Mouse (Mus musculus) midbrain, embryonic 16.5 days (tissue): ENCODE measurements at regions not wholly inside any gene's neighbourhood (a gene's known extent, or its start where the extent isn't known, plus 50 kb on each side); places are given as distances from the start of the nearest gene placed in this dataset.

Experiments used
- ATAC-seq: fragments of 200-750 bp; cut with Nextera tagmentation; 2 replicates; pipeline ENCODE4 v1.8.0; 2017; ENCODE audit warnings: moderate TSS enrichment
- H3K27ac ChIP-seq: fragments of 300-500 bp; sonication (generic); 2 replicates; pipeline ENCODE4 v1.5.1; 2014; ENCODE audit warnings: mild to moderate bottlenecking, low read length, mixed read lengths
- H3K27me3 ChIP-seq: fragments of 300-500 bp; sonication (generic); 2 replicates; pipeline ENCODE4 v1.6.1; 2014; ENCODE audit warnings: low read depth, low read length, mixed read lengths; ENCODE audit not compliant: control insufficient read depth, insufficient read depth
- H3K36me3 ChIP-seq: fragments of 300-500 bp; sonication (generic); 2 replicates; pipeline ENCODE4 v1.6.1; 2014; ENCODE audit warnings: mild to moderate bottlenecking, low read length, moderate library complexity, mixed read lengths; ENCODE audit not compliant: control insufficient read depth, insufficient read depth
- H3K4me1 ChIP-seq: fragments of 300-500 bp; sonication (generic); 2 replicates; pipeline ENCODE4 v1.6.1; 2014; ENCODE audit warnings: mild to moderate bottlenecking, low read length, mixed read lengths; ENCODE audit not compliant: control insufficient read depth, insufficient read depth
- H3K4me2 ChIP-seq: fragments of 300-500 bp; sonication (generic); 2 replicates; pipeline ENCODE4 v1.6.1; 2014; ENCODE audit warnings: mild to moderate bottlenecking, low read length, mixed read lengths
- H3K4me3 ChIP-seq: fragments of 300-500 bp; sonication (generic); 2 replicates; pipeline ENCODE4 v1.5.1; 2014; ENCODE audit warnings: low read depth, mild to moderate bottlenecking, low read length, moderate library complexity, mixed read lengths
- H3K9ac ChIP-seq: fragments of 300-500 bp; sonication (generic); 2 replicates; pipeline ENCODE4 v1.6.1; 2014; ENCODE audit warnings: low read depth, low read length, mixed read lengths
- H3K9me3 ChIP-seq: fragments of 300-500 bp; sonication (generic); replicated peaks from 2 replicates; pipeline ENCODE4 v1.6.1; 2014; ENCODE audit warnings: mild to moderate bottlenecking, low read length, mixed read lengths; ENCODE audit not compliant: control insufficient read depth, poor library complexity, severe bottlenecking
- WGBS: fragments of 180-500 bp; shearing (Covaris S2); extraction: QIAGEN DNeasy Blood & Tissue Kit; methylation state at CpG from one replicate; pipeline ENCODE4 v1.1.7; 2014; 5-methylcytosine and 5-hydroxymethylcytosine counted together

DNA sequence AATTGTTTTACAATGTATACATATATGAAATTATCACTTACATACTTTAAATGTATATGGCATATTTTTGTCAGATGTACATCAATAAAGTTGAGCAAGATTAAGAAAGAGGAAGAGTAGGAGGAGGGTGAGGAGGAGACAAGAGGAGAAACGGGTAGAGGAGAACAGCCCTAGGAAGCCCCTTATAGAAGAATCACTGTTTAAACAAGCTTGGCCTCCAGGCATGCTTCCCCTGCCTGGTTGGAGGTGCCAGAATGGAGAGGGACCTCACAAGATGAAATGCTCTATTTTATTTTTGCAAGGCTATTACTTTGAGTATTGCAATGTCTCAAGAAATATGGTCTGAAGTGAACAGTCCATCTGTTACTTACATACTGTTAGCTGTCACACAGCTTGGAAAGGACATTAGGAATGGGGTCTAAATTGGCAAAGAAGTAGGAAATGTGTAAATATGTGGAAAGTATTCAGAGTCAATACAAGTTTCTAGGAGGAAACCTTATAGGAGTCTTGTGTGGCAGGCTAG lies 352.1 kb upstream of the Thbs1 start:
- WGBS = 83% methylated on average over 1 of the region's 1 CpGs
- H3K27me3 ChIP-seq = no peaks in the 10 kb centered on the region

DNA sequence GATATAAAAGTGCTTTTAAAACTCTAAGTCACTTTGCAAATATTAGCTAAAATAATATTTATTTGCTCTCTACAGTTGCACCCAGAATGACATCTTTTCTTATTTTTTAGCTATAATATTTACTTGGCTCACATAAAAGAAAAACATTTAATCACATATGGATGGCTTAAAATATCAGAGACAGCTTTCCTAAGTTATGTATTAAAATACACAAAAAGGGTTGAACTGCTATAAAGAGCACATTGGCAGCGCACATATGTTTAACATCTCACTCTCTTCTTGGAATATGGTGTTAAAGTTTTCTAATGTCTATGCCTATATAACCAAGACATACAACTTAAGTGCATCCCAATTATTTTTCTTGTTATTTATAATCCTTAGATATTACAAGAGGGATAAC lies 348.0 kb upstream of the Thbs1 start:
- no peak overlapping the region for H3K9ac ChIP-seq
- WGBS = 93% methylated on average over 1 of the region's 1 CpGs
- H3K4me3 ChIP-seq = no peak overlapping the region
- H3K27ac ChIP-seq = no peak overlapping the region
- H3K9me3 ChIP-seq = no peaks in the 10 kb centered on the region
- H3K27me3 ChIP-seq = no peaks in the 10 kb centered on the region
- ATAC-seq = no peak
- H3K36me3 ChIP-seq = no peaks in the 10 kb centered on the region
- H3K4me1 ChIP-seq = no peaks in the 10 kb centered on the region
- no peak overlapping the region for H3K4me2 ChIP-seq

More for the DNA sequence above, 352.1 kb upstream of the Thbs1 start:
- no peak for ATAC-seq
- Histone ChIP-seq H3K4me3 (no peak overlapping the region), H3K36me3 (no peaks in the 10 kb centered on the region), H3K9me3 (no peaks in the 10 kb centered on the region), H3K9ac (no peak overlapping the region), H3K4me1 (no peaks in the 10 kb centered on the region), H3K27ac (no peak overlapping the region), H3K4me2 (no peak overlapping the region)

DNA sequence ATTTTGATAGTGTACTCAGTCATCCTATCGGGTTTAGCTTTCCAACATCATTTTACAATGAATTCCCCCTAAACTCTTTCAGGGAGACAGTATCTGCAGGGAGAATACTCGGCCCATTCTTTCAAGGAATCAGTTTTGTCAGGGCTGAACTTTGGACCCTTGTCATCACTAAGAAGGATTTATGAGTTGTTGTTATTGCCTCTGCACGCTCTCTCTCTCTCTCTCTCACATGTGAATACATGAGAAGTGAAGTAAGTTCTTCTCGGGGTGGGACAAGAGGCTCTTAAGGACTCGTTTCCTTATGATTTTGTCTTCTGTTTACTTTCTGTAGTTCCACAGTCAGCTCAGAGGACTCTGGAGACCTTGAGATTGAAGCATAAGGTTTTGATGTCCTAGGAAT lies 346.1 kb upstream of the Thbs1 start:
- ATAC-seq = no peak
- WGBS = 88% methylated on average over 5 of the region's 5 CpGs
- H3K4me1 ChIP-seq = no peaks in the 10 kb centered on the region
- H3K36me3 ChIP-seq = no peaks in the 10 kb centered on the region
- H3K27me3 ChIP-seq = no peaks in the 10 kb centered on the region
- no peak overlapping the region for H3K4me2 ChIP-seq
- H3K9ac ChIP-seq = no peak overlapping the region
- no peak overlapping the region for H3K27ac ChIP-seq
- H3K4me3 ChIP-seq = no peak overlapping the region
- H3K9me3 ChIP-seq = no peaks in the 10 kb centered on the region

DNA sequence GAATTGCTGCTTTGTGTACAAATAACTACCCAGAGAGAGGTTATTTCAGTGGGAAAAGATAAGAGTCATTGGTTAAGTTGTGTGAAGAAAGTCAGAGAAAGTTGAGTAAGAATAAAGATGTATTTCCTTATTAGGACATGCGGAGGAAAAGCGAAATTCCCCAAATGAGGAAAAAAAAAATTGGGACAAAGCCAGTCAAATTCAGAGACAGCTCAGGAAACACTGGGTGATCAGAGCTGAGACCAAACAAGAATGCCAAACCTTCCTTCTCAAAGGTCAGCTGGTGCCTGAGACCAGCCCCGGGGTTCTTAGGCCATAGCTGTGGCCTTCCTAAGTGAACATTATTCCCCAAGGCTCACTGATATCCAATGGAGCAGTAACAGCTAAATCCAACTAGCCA lies 345.2 kb upstream of the Thbs1 start:
- H3K27ac ChIP-seq = no peak overlapping the region
- H3K27me3 ChIP-seq = no peaks in the 10 kb centered on the region
- 90% methylated on average over 3 of the region's 3 CpGs for WGBS

DNA sequence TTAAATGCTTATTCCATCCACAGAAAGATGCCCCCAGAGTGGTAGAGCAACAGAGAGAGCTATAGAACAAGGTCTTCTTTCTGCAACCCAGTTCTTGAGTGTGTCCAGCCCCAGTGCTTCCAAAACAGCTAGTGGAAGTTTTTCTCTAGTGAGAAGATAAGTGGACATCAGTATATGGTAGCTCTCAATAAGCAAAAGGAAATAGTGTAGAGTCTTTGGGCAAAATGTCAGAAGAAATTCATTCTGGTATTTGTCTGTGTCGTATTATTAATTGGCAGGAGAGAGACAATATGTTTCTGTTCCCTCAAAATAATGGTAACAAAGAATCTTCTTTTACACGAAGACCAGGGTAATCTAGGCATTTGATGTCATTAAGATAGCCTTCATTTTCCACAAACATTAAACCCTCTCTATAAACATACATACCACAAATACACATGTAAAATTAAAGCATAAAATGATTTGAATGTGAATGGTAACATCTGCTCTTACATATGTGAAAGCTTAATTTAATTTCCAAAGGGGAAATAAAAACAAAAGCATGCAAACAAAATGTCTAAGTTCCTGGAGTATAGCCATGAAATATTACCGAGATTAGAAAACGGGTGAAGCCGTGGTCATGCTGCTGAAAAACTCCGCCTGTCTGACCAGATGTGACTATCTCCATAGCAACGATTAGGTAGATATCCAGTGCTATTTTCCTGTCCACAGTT lies 342.1 kb upstream of the Thbs1 start:
- H3K4me2 ChIP-seq = no peak overlapping the region
- peak overlapping the region; percentile 26; the same call in 1 of the 2 replicates for H3K27ac ChIP-seq
- no peaks in the 10 kb centered on the region for H3K27me3 ChIP-seq
- H3K4me3 ChIP-seq = no peak overlapping the region
- WGBS = 71% methylated on average over 7 of the region's 7 CpGs
- ATAC-seq = peak; percentile 77
- no peaks in the 10 kb centered on the region for H3K36me3 ChIP-seq
- H3K4me1 ChIP-seq = no peaks in the 10 kb centered on the region
- no peak overlapping the region for H3K9ac ChIP-seq
- H3K9me3 ChIP-seq = no peaks in the 10 kb centered on the region

More for the DNA sequence above, 345.2 kb upstream of the Thbs1 start:
- Histone ChIP-seq H3K4me3 (no peak overlapping the region), H3K9ac (no peak overlapping the region), H3K4me1 (no peaks in the 10 kb centered on the region), H3K4me2 (no peak overlapping the region), H3K36me3 (no peaks in the 10 kb centered on the region), H3K9me3 (no peaks in the 10 kb centered on the region)
- ATAC-seq = no peak

DNA sequence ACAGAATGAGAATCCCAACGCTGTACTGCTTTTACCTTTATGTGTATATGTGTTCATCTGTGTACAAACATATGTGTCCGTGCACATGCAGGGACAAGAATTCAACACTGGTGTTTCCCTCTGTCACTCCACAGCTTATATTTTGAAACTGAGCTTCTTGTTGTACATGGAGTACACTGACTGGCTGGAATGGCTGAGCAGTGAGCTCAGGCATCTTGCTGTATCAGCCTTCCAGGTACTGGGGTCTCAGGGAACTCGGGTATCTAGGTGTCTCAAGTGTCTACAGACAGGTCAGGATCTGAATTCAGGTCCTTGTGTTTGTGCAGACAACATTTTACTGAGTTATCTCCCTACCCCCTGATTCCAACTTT lies 341.6 kb upstream of the Thbs1 start:
- Histone ChIP-seq H3K4me2 (no peak overlapping the region), H3K36me3 (no peaks in the 10 kb centered on the region), H3K4me1 (no peaks in the 10 kb centered on the region), H3K27me3 (no peaks in the 10 kb centered on the region), H3K9ac (no peak overlapping the region), H3K9me3 (no peaks in the 10 kb centered on the region), H3K4me3 (no peak overlapping the region), H3K27ac (peak overlapping the region; percentile 26; the same call in 1 of the 2 replicates)
- peak; percentile 42; the same call in 1 of the 2 replicates for ATAC-seq
- WGBS = 74% methylated on average over 3 of the region's 3 CpGs

DNA sequence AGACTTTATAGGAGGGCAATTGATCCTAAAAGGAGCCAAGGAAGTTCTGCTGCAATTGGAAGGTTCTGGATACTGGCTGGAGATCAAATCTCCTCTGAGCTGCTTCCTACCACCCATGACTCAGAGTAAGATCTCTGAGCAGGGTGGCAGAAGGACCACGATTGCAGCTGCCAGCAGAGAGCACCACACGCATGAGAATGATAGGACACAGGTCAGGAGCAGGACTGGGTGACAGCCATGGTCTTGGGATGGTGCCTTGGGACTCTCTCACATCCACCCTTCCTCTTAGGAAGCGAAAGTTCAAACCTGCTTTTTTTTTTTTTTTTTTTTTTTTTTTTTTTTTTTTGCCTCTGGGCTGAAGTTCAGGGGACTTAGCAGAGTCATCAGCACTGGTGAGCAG lies 331.4 kb upstream of the Thbs1 start:
- WGBS = 87% methylated on average over 3 of the region's 3 CpGs
- no peaks in the 10 kb centered on the region for H3K36me3 ChIP-seq

DNA sequence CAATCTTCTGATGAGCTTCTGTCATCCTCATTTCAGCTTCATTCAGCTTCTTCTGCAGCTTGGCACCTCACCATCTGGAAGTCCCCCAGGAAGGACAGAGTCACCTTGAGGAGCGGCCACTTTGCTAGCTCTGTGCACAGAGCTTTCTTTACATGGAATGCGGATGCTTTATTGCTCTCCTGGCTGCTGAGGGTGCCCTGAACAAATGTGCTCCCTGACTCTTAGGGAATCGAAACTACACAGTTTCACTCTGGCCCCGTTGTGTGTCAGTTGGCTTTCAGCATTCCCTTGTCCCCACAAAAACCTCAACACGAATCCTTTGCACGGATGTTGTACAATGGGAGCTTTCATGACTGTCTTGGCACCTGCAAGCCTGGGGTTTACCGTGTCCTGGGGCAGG lies 330.9 kb upstream of the Thbs1 start:
- Histone ChIP-seq H3K27ac (no peak overlapping the region), H3K9ac (no peak overlapping the region), H3K4me2 (no peak overlapping the region), H3K4me1 (no peaks in the 10 kb centered on the region), H3K36me3 (no peaks in the 10 kb centered on the region), H3K27me3 (no peaks in the 10 kb centered on the region), H3K9me3 (no peaks in the 10 kb centered on the region), H3K4me3 (no peak overlapping the region)
- no peak for ATAC-seq
- 88% methylated on average over 7 of the region's 7 CpGs for WGBS

More for the DNA sequence above, 331.4 kb upstream of the Thbs1 start:
- no peaks in the 10 kb centered on the region for H3K9me3 ChIP-seq
- no peak overlapping the region for H3K9ac ChIP-seq
- no peak overlapping the region for H3K4me2 ChIP-seq
- no peak overlapping the region for H3K4me3 ChIP-seq
- no peaks in the 10 kb centered on the region for H3K4me1 ChIP-seq
- ATAC-seq = no peak
- no peaks in the 10 kb centered on the region for H3K27me3 ChIP-seq
- H3K27ac ChIP-seq = no peak overlapping the region

DNA sequence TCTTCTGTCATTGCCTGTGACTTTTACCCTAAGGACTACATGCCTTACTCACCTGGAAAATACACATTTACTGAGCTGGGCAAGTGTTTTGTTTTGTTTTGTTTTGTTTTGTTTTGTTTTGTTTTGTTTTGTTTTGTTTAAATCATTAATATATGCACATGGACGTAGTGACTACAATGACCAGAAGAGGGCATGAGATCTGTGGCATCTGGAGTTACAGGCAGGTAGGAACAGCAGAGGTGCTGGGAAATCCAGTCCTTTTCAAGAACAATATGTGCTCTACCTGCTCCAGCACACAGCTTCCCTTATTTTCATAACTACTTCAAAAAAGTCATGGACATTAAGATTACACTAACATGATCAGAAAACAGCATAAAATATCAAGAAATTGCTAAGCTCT lies 324.4 kb upstream of the Thbs1 start:
- H3K27me3 ChIP-seq = no peaks in the 10 kb centered on the region
- H3K9ac ChIP-seq = no peak overlapping the region
- H3K27ac ChIP-seq = no peak overlapping the region
- H3K4me2 ChIP-seq = no peak overlapping the region
- H3K9me3 ChIP-seq = no peaks in the 10 kb centered on the region
- no peaks in the 10 kb centered on the region for H3K4me1 ChIP-seq
- 67% methylated on average over 1 of the region's 1 CpGs for whole genome bisulfite sequencing
- no peak overlapping the region for H3K4me3 ChIP-seq
- no peak for ATAC-seq
- H3K36me3 ChIP-seq = no peaks in the 10 kb centered on the region
